Mouse (Mus musculus) megakaryocyte progenitor cell, adult 5-6 weeks (primary cell): ENCODE measurements around the gene 2810408A11Rik. TPM values are rescaled to one million over a fixed set of nuclear protein-coding genes. Genes with fewer than 3 reads are reported as not detected.

Experiments
- ATAC-seq: replicated peaks from 2 replicates; pipeline ENCODE4 v1.8.0; 2016; ENCODE audit warnings: mild to moderate bottlenecking, moderate TSS enrichment, inconsistent platforms; ENCODE audit not compliant: poor library complexity
- total RNA-seq, 2 experiments: library from RNA; stranded (forward) in 1 of 2; stranded (reverse) in 1 of 2; fragments of 157-497, 149-512 nt in 1 of 2; fragments of 200-1000 nt in 1 of 2; gene quantifications; 2 replicates each; pipeline versions ENCODE4 v1.2.3 to v1.2.4; 2015 to 2017

Gene 2810408A11Rik
- total RNA-seq, 2 experiments from 2014 or later, result 1.7 to 3.0 TPM

DNA sequence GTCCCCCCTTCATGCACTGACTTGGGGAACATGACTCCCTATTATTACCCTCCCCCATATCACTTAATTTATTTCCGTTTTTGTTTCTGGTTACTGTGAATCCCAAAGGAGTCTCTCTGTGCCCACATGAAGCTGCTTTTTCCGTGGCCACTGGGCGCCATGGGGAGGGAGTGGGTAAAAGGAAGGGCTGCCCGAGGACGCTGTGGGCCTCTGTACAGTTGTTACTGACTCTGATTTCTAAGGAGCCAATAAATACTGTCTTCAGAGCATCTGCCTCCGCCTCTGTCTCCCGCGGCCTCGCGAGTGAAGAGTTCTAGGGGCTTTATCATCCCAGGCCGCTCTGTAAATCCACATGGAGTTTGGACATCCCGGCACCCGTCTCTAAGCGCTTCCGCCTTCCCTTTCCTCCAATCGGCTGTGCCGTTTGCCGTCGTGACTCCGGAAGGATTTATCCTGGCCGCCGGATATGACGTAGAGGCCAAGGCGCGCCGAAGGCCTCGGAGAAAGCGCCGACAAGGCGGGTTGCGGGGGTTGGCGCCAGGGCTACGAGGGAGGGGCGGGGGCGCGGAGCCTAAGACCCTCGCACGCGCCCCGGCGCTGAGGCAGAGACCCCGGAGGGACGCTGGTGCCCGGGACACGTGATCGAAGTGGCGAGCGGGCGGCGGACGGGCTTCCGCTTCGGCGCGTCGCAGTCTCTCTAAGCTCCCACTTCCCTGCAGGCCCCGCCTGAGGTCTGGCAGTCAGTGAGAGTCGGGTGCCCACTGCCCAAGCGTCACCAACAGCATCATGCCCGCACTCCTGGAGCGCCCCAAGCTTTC lies 13.0 kb upstream of the 2810408A11Rik start, which contains the start of gene Gps2:
TSS of gene Gps2 (plus strand) at position 335 of the 818 bp plus-strand sequence.
- peak; percentile 80 for ATAC-seq

DNA sequence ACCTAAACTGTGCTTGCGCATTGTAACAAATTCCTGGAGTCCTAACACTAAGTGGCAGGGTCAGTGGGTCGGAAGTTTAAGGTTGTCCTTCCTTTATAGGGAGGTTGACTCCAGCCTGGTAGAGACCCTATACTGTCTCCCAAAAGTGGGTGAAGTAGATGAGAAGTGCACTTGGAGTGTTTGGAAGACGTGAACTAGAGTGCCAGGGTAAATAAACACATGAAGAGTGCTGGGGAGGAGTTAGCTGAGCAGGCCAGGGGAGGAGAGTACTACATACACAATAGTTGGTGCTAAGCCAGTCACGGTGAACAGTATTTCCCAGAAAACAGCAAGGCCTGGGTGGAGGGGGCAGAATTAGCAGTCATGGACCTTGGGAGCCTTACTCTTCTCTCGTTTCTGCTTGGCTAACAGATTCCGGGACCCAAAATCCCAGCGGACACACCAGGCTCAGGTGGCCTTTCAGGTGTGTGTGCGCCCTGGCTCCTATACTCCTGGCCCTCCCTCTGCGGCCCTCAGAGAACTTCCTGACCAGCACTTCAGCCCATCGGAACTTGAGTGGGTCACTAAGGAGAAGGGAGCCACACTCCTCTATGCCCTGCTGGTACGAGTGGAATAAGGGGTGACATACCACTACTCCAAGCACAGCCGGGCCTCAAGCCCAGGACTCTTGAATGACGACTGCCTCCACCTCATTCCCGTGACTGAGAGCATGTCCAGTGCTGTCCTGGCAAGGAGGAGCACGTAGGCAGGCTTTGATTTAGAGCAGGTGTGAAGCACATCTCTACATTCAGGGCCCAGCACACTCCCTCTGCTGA lies 12.1 kb upstream of the 2810408A11Rik start:
- no peak for ATAC-seq

DNA sequence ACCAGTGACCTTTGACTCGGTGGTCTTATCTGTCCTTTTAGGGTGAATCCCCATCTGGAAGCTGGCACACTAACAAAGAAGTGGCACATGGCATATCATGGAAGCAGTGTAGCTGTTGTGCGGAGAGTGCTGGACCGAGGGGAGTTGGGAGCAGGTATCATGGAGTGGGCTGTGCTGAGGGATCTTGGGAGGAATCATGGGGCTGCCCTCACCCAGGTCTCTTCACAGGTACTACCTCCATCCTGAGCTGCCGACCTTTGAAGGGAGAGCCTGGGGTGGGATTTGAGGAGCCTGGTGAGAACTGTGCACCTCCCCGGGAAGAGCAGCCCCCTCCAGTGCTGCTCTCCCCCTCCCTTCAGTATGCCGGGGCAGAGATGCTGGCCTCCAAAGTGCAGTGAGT lies 10.9 kb upstream of the 2810408A11Rik start:
- ATAC-seq, result no peak

DNA sequence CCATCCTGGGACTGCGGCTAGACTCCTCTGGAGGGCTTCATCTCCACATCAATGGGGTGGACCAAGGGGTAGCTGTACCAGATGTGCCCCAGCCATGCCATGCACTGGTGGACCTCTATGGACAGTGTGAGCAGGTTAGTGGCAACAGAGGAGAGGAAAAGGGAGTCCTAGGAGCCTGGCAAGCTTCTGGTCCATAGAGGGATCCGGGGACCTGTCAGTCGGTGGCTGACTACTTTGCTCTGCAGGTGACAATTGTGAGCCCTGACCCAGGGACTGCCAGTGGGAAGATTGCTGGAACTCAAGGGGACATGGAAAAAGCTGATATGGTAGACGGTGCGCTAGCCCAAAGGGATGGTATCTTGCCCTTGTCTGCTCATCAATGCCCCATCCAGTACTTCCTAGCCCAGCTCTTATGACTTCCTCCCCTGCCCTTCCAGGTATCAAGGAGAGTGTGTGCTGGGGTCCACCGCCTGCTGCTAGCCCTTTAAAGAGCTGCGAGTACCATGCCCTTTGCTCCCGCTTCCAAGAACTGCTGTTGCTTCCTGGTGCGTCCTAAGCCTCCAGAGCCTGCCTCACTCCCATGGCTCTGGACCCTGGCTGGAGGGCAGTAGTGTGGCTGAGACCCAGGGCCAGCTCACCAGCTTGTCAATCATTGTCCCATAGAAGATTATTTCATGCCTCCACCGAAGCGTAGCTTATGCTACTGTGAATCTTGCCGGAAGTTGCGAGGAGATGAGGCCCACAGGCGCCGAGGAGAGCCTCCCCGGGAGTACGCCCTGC lies 10.2 kb upstream of the 2810408A11Rik start:
- no peak for ATAC-seq

DNA sequence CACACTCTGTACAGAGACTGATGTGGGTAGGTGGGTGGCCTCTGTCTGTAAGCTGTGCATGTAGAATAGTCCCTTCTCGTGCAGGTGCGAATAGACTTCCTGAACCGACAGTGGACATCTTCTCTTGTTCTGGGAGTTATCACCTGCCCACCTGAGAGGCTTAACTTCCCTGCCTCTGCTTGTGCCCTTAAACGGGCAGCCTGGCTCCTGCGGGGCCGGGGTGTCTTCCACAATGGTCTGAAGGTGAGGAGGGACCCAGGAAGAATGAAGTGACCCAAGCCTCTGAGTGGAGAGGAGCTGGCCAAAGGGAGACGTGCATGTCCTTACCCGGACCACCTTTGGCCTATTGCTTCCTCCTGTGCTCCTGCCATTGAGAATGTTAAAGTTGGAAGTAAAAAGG lies 9.4 kb upstream of the 2810408A11Rik start:
- no peak for ATAC-seq

DNA sequence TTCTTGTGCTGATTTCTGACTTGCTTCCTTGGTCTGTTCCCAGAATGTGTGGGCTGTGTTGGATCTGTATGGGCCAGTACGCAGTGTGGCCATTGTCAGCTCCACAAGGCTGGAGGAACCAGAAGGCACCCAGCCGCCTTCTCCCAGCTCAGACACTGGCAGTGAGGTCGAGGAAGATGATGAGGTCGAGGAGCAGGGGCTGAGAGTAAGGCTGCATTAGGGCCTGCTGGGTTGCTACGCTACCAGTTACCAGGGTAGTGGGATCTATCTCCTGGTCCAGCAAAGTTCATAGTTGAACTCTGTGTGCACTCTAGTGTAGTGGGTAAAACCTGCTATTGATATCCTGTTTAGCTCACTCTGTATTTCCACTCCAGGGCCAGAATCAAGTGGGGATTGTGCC lies 8.4 kb upstream of the 2810408A11Rik start:
- no peak for ATAC-seq

DNA sequence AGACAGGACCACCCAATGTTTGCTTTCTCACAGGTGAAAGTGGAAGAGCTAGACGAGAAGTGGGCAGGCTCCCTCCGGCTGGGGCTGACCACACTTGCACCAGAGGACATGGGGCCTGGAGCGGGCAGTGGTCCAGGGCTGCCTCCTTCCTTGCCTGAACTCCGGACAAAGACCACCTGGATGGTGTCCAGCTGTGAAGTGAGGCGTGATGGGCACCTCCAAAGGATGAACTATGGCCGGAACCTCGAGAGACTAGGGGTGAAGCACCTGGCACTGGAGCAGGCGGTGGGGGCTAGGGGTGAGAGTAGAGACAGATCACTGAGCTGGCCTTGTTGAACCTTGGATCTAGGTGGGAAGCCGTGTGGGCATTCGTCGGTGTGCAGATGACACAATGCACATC lies 7.9 kb upstream of the 2810408A11Rik start:
- ATAC-seq, result no peak

DNA sequence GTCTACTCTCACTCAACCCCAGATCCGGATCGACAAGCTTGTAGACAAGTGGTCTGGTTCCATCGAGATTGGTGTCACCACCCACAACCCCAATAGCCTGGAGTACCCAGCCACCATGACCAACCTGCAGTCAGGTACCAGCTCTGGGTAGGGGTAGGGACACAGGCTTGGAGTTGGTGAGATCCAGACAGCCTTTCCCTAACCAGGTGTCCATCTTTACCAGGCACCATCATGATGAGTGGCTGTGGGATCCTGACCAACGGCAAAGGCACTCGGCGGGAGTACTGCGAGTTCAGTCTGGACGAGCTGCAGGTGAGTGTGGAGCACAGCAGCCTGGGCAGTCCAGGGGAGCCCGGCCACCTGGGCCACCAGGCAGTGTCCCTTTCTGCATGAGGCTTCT lies 3.5 kb upstream of the 2810408A11Rik start:
- no peak for ATAC-seq

DNA sequence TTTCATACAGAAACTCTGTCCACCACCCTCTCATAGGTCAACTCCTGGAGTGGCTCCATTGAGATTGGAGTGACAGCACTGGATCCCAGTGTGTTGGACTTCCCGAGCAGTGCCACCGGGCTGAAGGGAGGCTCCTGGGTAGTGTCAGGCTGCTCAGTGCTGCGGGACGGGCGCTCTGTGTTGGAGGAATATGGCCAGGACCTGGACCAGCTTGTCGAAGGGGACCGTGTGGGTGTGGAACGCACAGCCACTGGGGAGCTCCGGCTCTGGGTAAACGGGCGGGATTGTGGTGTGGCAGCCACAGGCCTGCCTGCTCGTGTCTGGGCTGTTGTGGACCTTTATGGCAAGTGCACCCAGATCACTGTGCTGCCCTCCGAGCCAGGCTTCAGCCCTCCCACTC lies 2.2 kb upstream of the 2810408A11Rik start:
- ATAC-seq, result no peak

DNA sequence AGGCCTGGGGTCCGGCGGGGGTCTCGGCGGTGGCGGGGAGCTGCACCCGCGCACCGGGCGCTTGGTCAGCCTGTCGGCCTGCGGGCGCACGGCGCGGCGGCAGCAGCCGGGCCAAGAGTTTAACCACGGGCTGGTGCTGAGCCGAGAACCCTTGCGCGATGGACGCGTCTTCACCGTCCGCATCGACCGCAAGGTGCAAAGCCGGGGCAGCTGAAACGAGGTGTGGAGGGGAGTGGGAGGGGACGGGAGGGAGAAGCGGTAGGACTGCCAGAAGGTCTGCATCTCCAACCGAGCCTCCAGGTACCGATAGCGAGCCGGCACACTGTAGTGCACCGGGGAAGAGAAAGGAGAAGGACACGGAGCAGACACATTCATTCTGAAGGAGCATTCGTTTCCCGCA lies 1.2 kb upstream of the 2810408A11Rik start:
- no peak for ATAC-seq

DNA sequence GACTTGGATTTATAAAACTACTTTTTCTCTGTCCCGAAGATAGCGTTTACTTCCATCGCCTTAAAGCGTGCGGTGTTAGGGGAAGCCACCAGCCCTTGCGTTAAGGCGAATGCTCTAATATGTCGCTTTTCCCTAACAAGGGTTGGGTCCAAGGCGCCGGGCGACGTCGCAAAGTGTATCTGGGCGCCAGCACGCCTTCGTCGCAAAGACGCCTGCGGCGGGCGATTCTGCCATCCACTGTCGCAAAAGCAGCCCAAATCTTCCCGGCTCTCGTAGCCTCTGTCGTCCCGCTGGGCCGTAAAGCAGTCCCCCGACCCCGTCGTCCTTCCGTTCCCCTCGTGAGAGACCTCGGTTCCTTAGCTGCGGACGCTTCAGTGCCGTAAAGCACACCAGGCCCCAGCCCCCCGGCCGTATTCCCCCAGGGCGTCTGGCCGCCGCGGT lies 639 bp upstream of the 2810408A11Rik start:
- ATAC-seq, result peak; percentile 87

DNA sequence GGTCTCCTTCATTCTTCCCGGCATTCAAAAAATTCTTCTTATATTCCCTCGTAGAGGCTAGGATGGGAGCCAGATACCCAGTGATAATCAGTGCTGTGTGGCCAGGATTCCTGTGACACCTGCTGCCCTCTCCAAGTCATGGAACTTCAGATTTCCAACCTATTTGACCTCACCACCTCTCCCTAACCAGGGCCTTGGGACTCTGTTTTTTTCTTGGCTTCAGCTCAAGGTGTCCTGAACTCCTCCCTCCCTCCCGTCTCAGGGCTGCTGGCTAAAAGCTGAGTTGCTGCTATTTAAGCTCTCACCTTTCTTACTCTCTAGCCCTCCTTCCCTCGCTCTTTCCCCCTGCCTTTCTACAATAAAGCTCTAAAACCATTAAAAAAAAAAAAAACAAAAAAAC lies 917 bp downstream of the 2810408A11Rik start:
- no peak for ATAC-seq

DNA sequence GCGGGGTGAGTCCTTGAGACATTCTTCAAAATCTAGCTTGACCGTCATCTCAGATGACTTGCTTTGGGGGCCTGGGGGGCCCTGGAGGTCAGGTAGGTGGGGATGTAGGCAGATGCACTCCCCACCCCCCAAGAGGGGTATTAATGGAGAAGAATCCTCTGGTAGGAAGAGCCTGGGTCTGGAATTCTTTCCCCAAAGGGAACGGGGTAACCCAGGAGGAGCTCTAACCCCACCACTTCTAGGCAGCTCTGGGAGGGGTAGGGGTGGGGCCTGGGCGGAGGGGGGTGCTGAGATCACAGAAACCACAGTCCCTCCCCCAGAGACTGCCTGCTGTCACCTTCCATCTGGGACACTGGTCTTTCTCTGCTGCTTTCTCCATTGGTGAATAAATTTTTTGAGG lies 5.5 kb downstream of the 2810408A11Rik start, which contains the start of gene Acap1:
TSS of gene Acap1 (minus strand) at position 249 of the 400 bp plus-strand sequence.
- peak; percentile 79 for ATAC-seq

DNA sequence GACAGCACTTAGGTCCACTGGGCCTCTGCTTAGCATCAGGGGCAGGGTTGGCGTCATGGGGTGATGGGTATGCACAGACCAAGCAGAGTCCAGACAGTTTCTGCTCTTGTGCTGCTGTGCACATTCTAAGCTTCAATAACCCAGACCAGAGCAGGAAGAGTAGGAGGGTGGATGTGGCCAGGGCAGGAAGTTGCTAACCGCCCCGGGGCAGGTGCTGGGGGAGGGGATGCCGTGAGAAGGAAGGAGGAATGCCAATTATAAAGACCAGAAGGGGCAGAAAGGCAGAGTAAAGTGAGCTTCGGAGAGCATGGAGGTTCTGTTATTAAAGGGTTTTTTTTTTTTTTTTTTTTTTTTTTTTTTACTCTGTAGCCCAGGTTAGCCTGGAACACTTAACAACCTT lies 6.1 kb downstream of the 2810408A11Rik start:
- ATAC-seq, result peak; percentile 70

DNA sequence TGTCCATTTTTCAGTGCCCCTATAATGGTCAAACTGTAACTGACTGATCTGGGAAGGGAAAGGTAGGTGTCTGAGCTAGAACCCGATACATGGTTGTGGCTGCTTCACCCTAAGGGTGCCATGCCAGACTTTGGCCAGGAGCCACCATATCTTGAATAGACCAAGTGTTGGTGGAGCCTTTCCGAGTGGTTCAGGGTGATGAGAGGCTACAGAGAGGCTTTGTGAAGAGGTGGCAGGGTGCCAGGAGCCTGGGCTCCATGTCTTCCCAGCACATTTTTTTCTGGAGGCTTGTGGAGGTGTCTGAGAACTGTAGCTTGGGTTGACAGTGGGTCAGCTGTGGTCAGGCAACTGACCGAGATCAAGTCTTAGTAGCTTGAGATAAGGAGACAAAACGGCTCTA lies 9.3 kb downstream of the 2810408A11Rik start:
- ATAC-seq, result peak; percentile 40

DNA sequence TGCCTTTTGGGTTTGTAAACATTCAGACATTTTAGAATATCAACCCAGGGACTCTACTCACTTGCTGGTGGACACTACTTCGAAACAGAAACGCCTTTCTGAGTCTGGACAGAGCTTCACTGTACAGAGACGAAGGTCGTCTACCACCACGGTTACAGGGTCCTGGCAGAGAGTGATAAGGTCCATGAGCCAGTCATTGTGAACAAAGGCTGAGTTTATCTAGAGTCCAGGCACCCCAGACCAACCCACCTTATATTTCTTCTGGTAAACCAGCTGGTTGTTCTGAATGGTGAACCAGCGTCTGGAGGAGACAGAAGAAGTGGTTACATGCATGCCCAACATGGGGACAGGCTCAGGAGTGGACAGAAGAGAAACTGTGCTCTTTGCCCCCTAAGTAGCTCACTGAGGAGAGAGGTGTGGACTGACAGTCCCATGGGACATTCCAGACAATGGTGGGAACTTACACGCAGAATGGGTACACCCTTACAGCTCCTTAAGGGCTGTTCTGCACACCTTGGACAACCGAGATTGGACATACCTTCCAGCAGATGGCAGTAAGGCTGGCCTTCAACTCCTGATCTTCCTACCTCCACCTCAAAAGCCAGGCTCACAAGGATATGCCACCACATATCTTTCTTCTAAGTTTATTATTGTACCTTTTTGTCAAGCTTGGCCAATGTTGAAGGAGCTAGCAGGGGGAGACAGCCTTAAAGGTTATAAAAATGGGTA lies 13.7 kb downstream of the 2810408A11Rik start:
- ATAC-seq, result peak; percentile 70

DNA sequence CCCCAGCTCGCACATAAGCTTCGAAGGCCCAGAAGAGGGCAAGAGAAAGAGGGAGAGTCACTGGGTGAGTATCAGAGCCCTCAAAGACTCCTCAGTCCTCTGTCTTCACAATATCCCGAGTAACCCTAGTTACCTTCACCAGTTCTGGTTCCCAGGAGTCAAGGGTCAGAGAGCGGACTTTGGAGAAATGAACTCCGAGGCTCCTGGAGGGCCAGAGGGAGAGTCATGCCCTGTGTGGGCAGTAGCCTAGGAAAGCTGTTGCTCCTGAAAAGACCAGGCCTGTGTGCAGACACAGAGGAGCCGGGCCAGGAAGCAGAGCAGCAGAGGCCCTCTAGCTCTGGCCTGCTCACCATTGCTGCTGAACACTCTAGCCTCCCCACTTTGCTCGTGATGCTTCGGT lies 16.1 kb downstream of the 2810408A11Rik start:
- no peak for ATAC-seq

DNA sequence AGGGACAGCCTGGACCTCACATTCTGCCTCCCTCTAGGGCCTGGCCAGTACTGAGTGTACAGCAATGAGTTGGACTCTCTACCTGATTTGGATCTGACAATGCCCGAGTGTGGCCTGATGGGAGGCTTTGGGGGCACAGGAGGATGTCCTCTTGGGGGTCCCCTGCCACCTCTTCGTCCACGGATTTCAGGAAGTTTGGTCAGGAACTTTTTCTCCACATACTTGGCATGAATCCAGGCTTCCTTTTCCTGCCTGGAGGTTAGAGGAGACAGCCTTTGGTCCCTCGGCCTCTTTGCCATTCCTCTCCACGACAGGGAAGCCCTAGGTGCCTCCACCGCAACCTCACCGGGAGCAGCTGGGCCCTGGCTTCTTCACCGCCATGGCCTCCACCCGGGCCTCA lies 16.5 kb downstream of the 2810408A11Rik start:
- ATAC-seq, result no peak

DNA sequence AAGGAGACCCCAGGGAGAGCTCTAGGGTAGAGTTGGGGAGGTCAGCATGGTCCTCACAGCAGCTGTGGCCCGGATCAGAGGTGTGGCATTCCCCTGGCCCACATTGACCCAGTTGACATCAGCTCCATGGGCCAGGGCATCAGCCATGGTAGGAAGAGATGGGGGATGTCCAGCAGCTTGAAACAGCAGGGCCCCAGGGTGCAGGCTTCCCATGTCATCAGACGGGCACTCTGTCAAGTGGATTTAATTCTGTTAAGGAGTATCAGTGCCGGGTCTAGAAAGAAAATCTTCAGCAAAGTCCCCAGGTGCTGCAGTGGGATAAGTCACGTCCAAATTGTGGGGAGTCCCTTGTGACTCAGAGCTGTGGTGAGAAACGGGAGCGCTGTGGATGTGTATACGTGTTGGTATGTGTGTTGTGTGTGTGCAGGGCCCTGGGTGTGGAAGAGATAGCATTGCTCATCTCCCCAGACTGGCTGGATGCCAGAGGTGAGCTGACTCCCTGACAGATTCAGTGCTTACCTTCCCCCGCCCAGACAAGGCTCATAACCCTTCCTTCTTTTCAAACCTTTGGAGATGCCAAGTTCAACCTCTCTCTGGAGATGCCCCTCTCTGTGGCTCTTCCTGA lies 17.1 kb downstream of the 2810408A11Rik start:
- ATAC-seq, result 0 out of 2 replicates have a peak, but pooled peaks have one; percentile 6

DNA sequence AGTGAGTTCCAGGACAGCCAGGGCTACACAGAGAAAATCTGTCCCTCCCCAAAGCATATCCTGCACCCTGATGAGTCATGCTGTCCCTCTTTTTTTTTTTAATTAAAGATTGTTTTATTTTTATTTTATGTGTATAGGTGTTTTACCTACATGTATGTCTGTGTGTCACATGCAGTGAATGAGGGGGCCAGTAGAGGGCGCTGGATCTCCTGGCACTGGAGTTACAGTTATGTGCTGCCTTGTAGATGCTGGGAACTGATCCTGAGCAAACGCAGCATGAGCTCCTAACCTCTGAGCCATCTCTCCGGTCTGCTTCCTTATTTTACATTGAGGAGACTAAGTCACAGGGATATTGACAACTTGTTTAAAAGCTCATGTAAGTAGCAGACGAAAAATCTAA lies 17.7 kb downstream of the 2810408A11Rik start:
- ATAC-seq, result no peak
